Mouse (Mus musculus) lung, embryonic 14.5 days (tissue): ENCODE results near the gene Tmem209. TPM values are rescaled to one million over a fixed set of nuclear protein-coding genes. Genes with fewer than 3 reads are reported as not detected.
A peak's percentile ranks its signal among the peaks of the same experiment; 100 is the strongest.

Experiments used
- ATAC-seq: fragments of 200-750 bp; cut with Nextera tagmentation; 2 replicates; pipeline ENCODE4 v1.8.0; 2017; ENCODE audit warnings: mild to moderate bottlenecking, moderate TSS enrichment, moderate library complexity; ENCODE audit not compliant: insufficient read depth
- DNase-seq: peaks from one replicate; pipeline ENCODE4 v3.0.0-alpha.2; 2015
- H3K27ac ChIP-seq: fragments of 300-500 bp; sonication (generic); 2 replicates; pipeline ENCODE4 v1.5.1; 2014; ENCODE audit warnings: low read depth, mild to moderate bottlenecking, moderate library complexity
- H3K27me3 ChIP-seq: fragments of 300-500 bp; sonication (generic); 2 replicates; pipeline ENCODE4 v1.6.1; 2014; ENCODE audit warnings: low read length, control low read depth; ENCODE audit not compliant: insufficient read depth
- H3K36me3 ChIP-seq: fragments of 300-500 bp; sonication (generic); 2 replicates; pipeline ENCODE4 v1.6.1; 2014; ENCODE audit warnings: control low read depth; ENCODE audit not compliant: insufficient read depth
- H3K4me1 ChIP-seq: fragments of 300-500 bp; sonication (generic); 2 replicates; pipeline ENCODE4 v1.6.1; 2014; ENCODE audit warnings: antibody characterized with exemption, control low read depth; ENCODE audit not compliant: insufficient read depth
- H3K4me2 ChIP-seq: fragments of 300-500 bp; sonication (generic); 2 replicates; pipeline ENCODE4 v1.6.1; 2014; ENCODE audit warnings: mild to moderate bottlenecking
- H3K4me3 ChIP-seq: fragments of 300-500 bp; sonication (generic); 2 replicates; pipeline ENCODE4 v1.5.1; 2014; ENCODE audit warnings: low read depth, low read length
- H3K9ac ChIP-seq: fragments of 300-500 bp; sonication (generic); 2 replicates; pipeline ENCODE4 v1.6.1; 2014
- H3K9me3 ChIP-seq: fragments of 300-500 bp; sonication (generic); 2 replicates; pipeline ENCODE4 v1.6.1; 2016; ENCODE audit warnings: low read depth, low read length, control low read depth
- CTCF ChIP-seq: IDR thresholded peaks from 2 replicates; pipeline ENCODE4 v1.5.1; 2016; ENCODE audit warnings: antibody characterized with exemption, low read depth
- WGBS: fragments of 180-500 bp; shearing (Covaris S2); extraction: QIAGEN DNeasy Blood & Tissue Kit; methylation state at CpG from one replicate; pipeline ENCODE4 v1.1.7; 2014; 5-methylcytosine and 5-hydroxymethylcytosine counted together
- polyA plus RNA-seq: library from polyadenylated mRNA; unstranded; fragments of >200 nt; fragmentation: Nextera tagmentation; extraction: Ambion mirVana; gene quantifications from 2 replicates; pipeline ENCODE4 v1.2.1, GENCODE M21; 2014

Tmem209 gene
- polyA plus RNA-seq, 1 experiment from 2014 or later: 43.5 TPM

- DNase-seq: peak; percentile 33
- no peaks in the 10 kb centered on the region for H3K36me3 ChIP-seq
- no peaks in the 10 kb centered on the region for H3K9me3 ChIP-seq
- peaks cover 30% of the 10 kb centered on the region for H3K4me1 ChIP-seq
- no peak; the same call in 1 of the 2 replicates for TF ChIP-seq CTCF
- no peak overlapping the region for H3K9ac ChIP-seq
- peak overlapping the region; percentile 69 for H3K27ac ChIP-seq
- 18% methylated on average over 7 of the region's 7 CpGs for WGBS
- H3K27me3 ChIP-seq: no peaks in the 10 kb centered on the region
- ATAC-seq: no peak
- no peak overlapping the region for H3K4me2 ChIP-seq
- H3K4me3 ChIP-seq: no peak overlapping the region
These were observed 46.8 kb downstream of the Tmem209 start for GRCm38 (mm10) chr6:30462822-30463221.

DNA sequence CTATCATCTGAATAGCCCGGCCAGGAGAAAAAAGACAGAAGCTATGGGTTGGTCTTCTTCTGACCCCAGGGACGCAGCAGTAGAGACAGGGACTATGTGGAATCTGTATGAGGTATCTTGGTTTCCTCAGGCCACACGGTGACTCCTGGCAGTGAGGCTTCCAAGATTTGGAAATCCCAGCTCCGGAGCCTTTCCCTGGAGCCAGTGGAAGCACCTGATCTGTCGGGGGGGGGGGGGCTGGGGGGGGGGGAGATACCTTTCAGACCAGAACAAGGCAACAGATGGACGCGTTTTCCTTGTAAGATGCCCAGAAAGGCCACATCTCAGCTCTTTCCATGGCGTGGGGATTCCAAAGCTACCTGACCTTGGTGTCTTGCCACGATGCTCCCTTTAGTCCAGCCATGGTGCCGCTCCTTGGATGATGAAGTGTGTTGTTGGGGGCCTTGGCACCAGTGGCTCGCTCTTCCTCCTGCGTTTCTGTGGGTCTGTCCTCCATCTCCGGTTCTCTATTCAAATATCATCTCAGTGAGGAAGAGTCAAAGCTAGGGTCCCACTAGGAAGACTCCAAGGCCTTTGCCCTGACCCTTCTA lies 47.7 kb downstream of the Tmem209 start:
- H3K27me3 ChIP-seq: no peaks in the 10 kb centered on the region
- H3K27ac ChIP-seq: peak overlapping the region; percentile 95
- no peak for DNase-seq
- H3K9me3 ChIP-seq: no peaks in the 10 kb centered on the region
- peaks cover 30% of the 10 kb centered on the region for H3K4me1 ChIP-seq
- no peak for TF ChIP-seq CTCF
- no peak overlapping the region for H3K9ac ChIP-seq
- WGBS: 85% methylated on average over 12 of the region's 13 CpGs
- no peak overlapping the region for H3K4me2 ChIP-seq
- H3K4me3 ChIP-seq: no peak overlapping the region
- H3K36me3 ChIP-seq: no peaks in the 10 kb centered on the region
- ATAC-seq: no peak

DNA sequence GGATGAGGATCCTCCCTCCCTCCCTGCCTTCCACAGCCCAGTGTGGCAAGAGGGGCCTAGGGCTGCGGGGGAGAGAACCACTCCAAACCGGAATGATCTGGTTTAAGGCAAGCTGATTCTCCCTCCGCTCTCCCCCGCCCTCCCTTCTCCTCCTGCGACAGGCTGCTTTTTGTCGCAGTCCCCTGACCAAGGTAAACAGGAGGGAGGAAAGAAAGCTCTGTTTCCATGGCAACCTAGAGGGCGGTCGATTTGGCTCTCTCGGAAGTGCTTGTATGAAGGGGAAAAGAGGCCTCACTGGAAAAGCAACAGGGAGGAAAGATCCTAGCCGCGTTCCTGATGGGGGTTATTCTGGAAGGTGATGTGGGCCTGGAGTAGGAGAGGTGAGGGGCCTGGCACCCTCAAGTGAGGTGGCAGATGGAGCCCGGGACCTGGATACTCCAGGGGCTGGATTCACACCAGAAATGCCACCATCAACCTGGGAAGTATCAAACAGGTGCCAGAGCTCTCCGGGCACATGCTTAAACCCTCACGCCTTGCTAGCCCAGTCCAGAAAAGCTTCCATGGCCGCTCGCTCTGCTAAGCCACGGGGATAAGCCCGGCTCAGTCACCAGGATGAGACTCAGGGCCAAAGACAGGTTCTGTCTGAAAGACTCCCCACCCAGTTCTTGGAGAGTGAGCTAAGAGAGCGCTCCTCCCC lies 48.7 kb downstream of the Tmem209 start:
- Histone ChIP-seq H3K9me3 (no peaks in the 10 kb centered on the region), H3K9ac (peak overlapping the region; percentile 68), H3K4me3 (peak overlapping the region; percentile 2; the same call in 1 of the 2 replicates), H3K36me3 (no peaks in the 10 kb centered on the region), H3K4me2 (peak overlapping the region; percentile 73), H3K27me3 (no peaks in the 10 kb centered on the region), H3K27ac (peak overlapping the region; percentile 95), H3K4me1 (peaks cover 30% of the 10 kb centered on the region)
- TF ChIP-seq CTCF: no peak
- peak; percentile 93 for DNase-seq
- ATAC-seq: peak; percentile 93
- 11% methylated on average over 19 of the region's 19 CpGs for WGBS

DNA sequence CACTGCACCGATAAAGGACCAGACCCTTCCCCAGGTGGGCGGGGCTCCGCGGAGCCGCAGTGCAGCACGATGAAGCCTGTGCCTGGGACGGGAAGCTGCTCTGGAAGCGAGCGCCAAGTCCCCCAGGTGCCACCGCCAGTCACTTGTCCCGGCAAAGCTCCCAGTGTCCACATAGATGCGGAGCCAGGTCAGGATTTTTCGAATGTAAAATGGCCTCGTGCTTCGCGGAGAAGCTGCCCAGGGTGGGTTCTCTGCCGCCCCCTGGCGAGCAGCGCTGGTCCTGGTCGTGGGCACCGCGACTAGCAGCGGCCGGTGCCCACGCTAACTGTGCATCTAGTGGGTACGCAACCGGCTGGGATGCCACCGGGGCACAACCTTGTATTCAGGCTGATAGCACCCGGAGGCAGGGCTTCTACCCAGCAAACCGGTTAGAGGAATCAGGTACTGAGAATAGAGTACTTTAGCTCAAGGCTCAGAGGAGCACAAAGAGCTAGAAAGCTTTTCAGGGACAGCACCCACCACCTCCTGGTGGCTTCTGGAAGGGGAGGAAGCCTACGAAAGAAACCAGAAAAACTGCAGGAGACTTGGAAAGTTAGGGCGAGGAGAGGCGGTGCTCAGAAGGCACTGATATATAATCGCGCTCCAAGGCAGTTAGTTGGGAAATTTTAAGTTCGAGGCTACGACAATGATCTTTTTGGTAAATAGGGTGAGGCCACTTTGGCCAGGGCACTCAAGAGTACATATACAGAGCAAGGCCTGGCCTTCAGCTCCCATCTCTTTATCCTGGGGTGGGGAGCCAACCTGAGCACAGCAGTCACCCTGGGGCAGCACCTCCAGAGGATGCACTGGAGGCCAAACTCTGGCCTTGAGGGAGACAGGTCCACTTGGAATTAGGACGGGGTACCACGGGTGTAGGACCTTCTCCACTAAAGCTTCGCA lies 49.5 kb downstream of the Tmem209 start:
- DNase-seq (peak; percentile 92), ATAC-seq (peak; percentile 30)
- peak overlapping the region; percentile 95 for H3K27ac ChIP-seq
- TF ChIP-seq CTCF: peak; percentile 89
- H3K4me2 ChIP-seq: peak overlapping the region; percentile 73
- no peaks in the 10 kb centered on the region for H3K27me3 ChIP-seq
- no peaks in the 10 kb centered on the region for H3K9me3 ChIP-seq
- H3K9ac ChIP-seq: peak overlapping the region; percentile 68
- H3K36me3 ChIP-seq: peaks cover 6% of the 10 kb centered on the region
- peaks cover 30% of the 10 kb centered on the region for H3K4me1 ChIP-seq
- peak overlapping the region; percentile 44 for H3K4me3 ChIP-seq
- 5% methylated on average over 40 of the region's 40 CpGs for WGBS

DNA sequence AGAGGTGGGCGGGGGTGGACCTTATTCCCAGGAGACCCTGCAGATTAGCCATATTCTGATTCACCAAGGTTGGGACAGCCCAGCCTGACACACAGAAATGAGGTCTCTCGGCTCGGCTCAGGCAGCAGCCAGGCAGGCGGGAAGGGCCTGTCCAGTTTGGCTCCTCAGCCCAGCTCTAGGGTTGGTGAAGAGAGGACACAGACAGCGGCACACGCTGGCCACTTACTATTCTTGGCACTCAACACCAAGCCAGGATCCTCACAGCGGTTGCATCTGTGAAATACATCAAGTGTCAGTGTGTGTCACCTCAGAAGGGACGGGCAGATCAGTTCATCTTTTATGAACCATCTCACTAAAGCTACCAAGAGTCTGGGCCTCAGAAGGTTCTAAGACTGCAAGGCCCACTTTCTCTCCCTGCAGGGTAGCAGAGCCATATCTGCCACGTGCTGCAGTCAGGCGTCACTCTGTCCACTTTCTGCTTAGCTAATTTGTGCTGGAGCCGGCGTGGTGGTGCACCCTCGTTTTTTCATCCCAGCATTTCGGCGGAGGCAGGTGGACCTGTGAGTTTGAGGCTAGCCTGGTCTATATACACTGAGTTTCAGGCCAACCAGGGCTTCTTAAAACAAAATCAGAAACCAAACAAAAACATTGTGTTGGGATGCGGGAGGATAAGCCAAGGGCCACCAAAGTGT lies 50.4 kb downstream of the Tmem209 start:
- Histone ChIP-seq H3K4me3 (peak overlapping the region; percentile 44), H3K27me3 (no peaks in the 10 kb centered on the region), H3K4me1 (peaks cover 30% of the 10 kb centered on the region), H3K9ac (peak overlapping the region; percentile 68), H3K27ac (peak overlapping the region; percentile 95), H3K9me3 (no peaks in the 10 kb centered on the region), H3K36me3 (peaks cover 12% of the 10 kb centered on the region), H3K4me2 (peak overlapping the region; percentile 73)
- WGBS: 66% methylated on average over 16 of the region's 16 CpGs
- TF ChIP-seq CTCF: no peak
- no peak for DNase-seq
- ATAC-seq: no peak

GRCm38 (mm10) chr6:30458626-30459025 lies 51.0 kb downstream of the Tmem209 start:
- H3K4me1 ChIP-seq: peaks cover 30% of the 10 kb centered on the region
- 80% methylated on average over 5 of the region's 5 CpGs for WGBS
- peaks cover 16% of the 10 kb centered on the region for H3K36me3 ChIP-seq
- no peak for ATAC-seq
- H3K27ac ChIP-seq: no peak overlapping the region
- no peak for TF ChIP-seq CTCF
- DNase-seq: no peak
- no peak overlapping the region for H3K4me3 ChIP-seq
- no peaks in the 10 kb centered on the region for H3K9me3 ChIP-seq
- no peak overlapping the region for H3K9ac ChIP-seq
- no peak overlapping the region for H3K4me2 ChIP-seq
- H3K27me3 ChIP-seq: no peaks in the 10 kb centered on the region
